Mouse (Mus musculus) lung, postnatal 0 days (tissue): ENCODE results near the gene Irf7. TPM values are rescaled to one million over a fixed set of nuclear protein-coding genes. Genes with fewer than 3 reads are reported as not detected.

Source experiments
- ATAC-seq: fragments of 200-750 bp; cut with Nextera tagmentation; 2 replicates; pipeline ENCODE4 v1.8.0; 2017; ENCODE audit warnings: moderate library complexity
- DNase-seq: peaks from one replicate; pipeline ENCODE4 v3.0.0-alpha.2; 2016; ENCODE audit warnings: low spot score
- H3K27ac ChIP-seq: fragments of 300-500 bp; sonication (generic); 2 replicates; pipeline ENCODE4 v1.5.1; 2014; ENCODE audit warnings: antibody characterized with exemption, mild to moderate bottlenecking, low read length, mixed read lengths
- H3K27me3 ChIP-seq: fragments of 300-500 bp; sonication (generic); replicated peaks from 2 replicates; pipeline ENCODE4 v1.6.1; 2014; ENCODE audit warnings: low read length, mixed read lengths; ENCODE audit not compliant: insufficient read depth
- H3K36me3 ChIP-seq: fragments of 300-500 bp; sonication (generic); 2 replicates; pipeline ENCODE4 v1.6.1; 2014; ENCODE audit warnings: low read length, mixed read lengths; ENCODE audit not compliant: insufficient read depth
- H3K4me1 ChIP-seq: fragments of 300-500 bp; sonication (generic); 2 replicates; pipeline ENCODE4 v1.6.1; 2014; ENCODE audit warnings: antibody characterized with exemption, low read depth, low read length, mixed read lengths; ENCODE audit not compliant: insufficient read depth
- H3K4me2 ChIP-seq: fragments of 300-500 bp; sonication (generic); replicated peaks from 2 replicates; pipeline ENCODE4 v1.6.1; 2014; ENCODE audit warnings: low read depth, mild to moderate bottlenecking, low read length, moderate library complexity, mixed read lengths
- H3K4me3 ChIP-seq: fragments of 300-500 bp; sonication (generic); 2 replicates; pipeline ENCODE4 v1.5.1; 2014; ENCODE audit warnings: low read depth, low read length
- H3K9ac ChIP-seq: fragments of 300-500 bp; sonication (generic); replicated peaks from 2 replicates; pipeline ENCODE4 v1.6.1; 2014; ENCODE audit warnings: low read depth, mild to moderate bottlenecking
- H3K9me3 ChIP-seq: fragments of 300-500 bp; sonication (generic); 2 replicates; pipeline ENCODE4 v1.6.1; 2016; ENCODE audit warnings: low read length, mixed read lengths
- CTCF ChIP-seq: IDR thresholded peaks from 2 replicates; pipeline ENCODE4 v1.5.1; 2016; ENCODE audit warnings: antibody characterized with exemption, mild to moderate bottlenecking
- EP300 ChIP-seq: IDR thresholded peaks from 2 replicates; pipeline ENCODE4 v1.6.1; 2016; ENCODE audit warnings: antibody characterized with exemption, mild to moderate bottlenecking, control low read depth
- WGBS: fragments of 180-500 bp; shearing (Covaris S2); extraction: QIAGEN DNeasy Blood & Tissue Kit; methylation state at CpG from one replicate; pipeline ENCODE4 v1.1.7; 2014; 5-methylcytosine and 5-hydroxymethylcytosine counted together
- polyA plus RNA-seq: library from polyadenylated mRNA; unstranded; fragments of >200 nt; fragmentation: Nextera tagmentation; extraction: Ambion mirVana; gene quantifications from 2 replicates; pipeline ENCODE4 v1.2.1, GENCODE M21; 2015

The Irf7 gene
- polyA plus RNA-seq, 1 experiment from 2014 or later, result 15.8 TPM

DNA sequence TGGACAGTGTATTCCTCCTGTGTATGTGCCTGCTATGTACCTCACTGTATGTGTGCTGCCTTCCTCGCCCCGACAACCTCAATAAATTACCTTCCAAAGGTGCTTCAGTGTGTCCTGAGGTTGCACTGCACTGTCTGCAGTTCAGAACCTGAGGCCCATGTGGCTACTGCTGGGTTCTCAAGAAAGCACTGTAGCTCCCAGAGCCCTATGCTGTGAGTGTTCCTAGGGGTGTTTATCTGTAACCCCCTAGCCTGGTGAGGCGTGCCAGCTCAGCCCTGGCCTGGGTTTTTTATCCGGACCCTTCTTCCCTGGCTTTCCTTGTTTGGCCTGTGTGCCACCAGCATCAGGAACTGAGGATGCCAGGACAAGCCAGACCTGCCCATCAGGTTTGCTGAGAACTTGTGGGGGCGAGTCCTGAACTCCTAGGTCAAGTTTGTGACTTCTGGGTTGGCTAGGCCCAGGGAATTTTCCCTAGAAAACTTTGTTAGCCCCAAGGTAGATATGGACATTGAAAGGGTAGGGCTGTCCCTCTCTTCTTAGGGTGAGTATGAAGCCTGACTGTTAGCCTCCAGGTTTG lies 47.6 kb downstream of the Irf7 start:
- no peak for TF ChIP-seq CTCF
- TF ChIP-seq EP300, result no peak
- no peaks in the 10 kb centered on the region for H3K27me3 ChIP-seq
- H3K4me1 ChIP-seq, result peaks cover 30% of the 10 kb centered on the region
- WGBS, result 68% methylated on average over 5 of the region's 5 CpGs
- H3K4me2 ChIP-seq, result no peak overlapping the region
- H3K9me3 ChIP-seq, result no peaks in the 10 kb centered on the region
- no peak for ATAC-seq
- H3K36me3 ChIP-seq, result no peaks in the 10 kb centered on the region
- no peak overlapping the region for H3K9ac ChIP-seq
- DNase-seq, result no peak
- H3K27ac ChIP-seq, result no peak overlapping the region
- no peak overlapping the region for H3K4me3 ChIP-seq

DNA sequence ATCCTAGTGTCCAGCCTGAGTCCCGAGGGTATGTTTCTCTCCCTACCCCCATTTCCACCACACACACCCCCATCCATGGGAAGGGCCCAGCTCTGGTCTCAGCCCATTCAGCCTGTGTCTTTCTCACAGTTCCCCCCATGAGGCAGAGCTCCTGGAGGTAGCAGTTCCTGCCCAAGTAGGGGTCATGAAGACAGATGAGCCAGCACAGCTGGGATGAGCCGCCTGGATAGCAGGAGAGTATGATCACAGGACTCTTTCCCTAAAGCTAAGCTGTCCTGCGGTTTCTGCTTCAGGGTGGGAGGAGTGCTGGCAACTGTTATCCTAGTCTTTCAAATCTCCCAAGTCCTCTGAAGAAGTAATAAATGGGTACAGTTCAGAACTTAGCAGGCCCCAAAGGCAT lies 48.1 kb downstream of the Irf7 start:
- Histone ChIP-seq H3K4me2 (peak overlapping the region; percentile 97; the same call in 1 of the 2 replicates), H3K27me3 (no peaks in the 10 kb centered on the region), H3K9me3 (no peaks in the 10 kb centered on the region), H3K4me3 (no peak overlapping the region), H3K27ac (no peak overlapping the region), H3K4me1 (peaks cover 29% of the 10 kb centered on the region), H3K9ac (no peak overlapping the region), H3K36me3 (no peaks in the 10 kb centered on the region)
- WGBS, result 63% methylated on average over 3 of the region's 3 CpGs
- ATAC-seq, result no peak
- DNase-seq, result no peak
- TF ChIP-seq EP300 (no peak), CTCF (no peak)

DNA sequence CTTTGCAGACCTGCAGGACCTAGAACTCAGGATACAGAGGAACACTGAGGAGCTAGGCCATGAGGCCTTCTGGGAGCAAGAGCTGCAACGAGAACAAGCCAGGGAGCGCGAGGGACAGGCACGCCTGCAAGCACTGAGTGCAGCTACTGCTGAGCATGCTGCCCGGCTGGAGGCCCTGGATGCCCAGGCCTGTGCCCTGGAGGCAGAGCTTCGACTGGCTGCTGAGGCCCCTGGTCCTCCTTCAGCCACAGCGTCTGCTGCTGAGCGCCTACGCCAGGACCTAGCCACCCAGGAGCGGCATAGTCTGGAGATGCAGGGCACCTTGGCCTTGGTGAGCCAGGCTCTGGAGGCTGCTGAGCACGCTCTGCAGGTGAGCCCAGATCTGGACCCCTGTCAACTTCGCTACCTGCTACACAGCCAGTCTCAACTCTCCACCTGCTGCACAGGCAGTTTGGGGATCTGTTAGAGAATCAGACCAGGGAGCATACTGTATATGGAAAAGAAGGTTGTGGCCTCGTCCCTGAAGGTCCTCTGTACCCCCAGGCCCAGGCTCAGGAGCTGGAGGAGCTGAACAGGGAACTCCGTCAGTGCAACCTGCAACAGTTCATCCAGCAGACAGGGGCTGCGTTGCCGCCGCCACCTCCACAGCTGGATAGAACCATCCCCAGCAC lies 48.8 kb downstream of the Irf7 start:
- Histone ChIP-seq H3K27ac (no peak overlapping the region), H3K9me3 (no peaks in the 10 kb centered on the region), H3K36me3 (no peaks in the 10 kb centered on the region), H3K27me3 (no peaks in the 10 kb centered on the region), H3K4me2 (peak overlapping the region; percentile 97), H3K9ac (peak overlapping the region; percentile 8; the same call in 1 of the 2 replicates), H3K4me1 (peaks cover 23% of the 10 kb centered on the region), H3K4me3 (peak overlapping the region; percentile 58; the same call in 1 of the 2 replicates)
- no peak for ATAC-seq
- 83% methylated on average over 17 of the region's 17 CpGs for WGBS
- TF ChIP-seq CTCF, result no peak
- TF ChIP-seq EP300, result no peak
- DNase-seq, result no peak

DNA sequence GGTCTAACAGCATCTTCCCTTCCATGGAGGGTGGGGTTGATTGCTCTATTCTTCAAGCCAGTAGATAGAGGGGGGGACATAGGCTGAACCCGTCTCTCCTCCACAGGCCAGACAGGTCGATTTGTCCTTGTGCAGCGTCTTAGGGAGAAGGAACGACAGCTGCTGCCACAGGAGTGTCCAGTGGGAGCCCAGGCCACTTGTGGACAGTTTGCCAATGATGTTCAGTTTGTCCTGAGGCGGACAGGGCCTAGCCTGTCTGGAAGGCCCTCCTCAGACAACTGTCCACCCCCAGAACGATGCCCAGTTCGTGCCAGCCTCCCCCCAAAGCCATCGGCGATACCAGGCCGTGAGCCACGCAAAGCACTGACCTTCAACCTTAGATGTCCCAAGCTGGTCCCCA lies 49.4 kb downstream of the Irf7 start:
- 77% methylated on average over 11 of the region's 11 CpGs for WGBS
- H3K4me3 ChIP-seq, result peak overlapping the region; percentile 58
- peak overlapping the region; percentile 95 for H3K27ac ChIP-seq
- H3K36me3 ChIP-seq, result no peaks in the 10 kb centered on the region
- TF ChIP-seq EP300 (no peak), CTCF (no peak)
- no peaks in the 10 kb centered on the region for H3K9me3 ChIP-seq
- DNase-seq (no peak), ATAC-seq (no peak)
- peak overlapping the region; percentile 97 for H3K4me2 ChIP-seq
- H3K4me1 ChIP-seq, result peaks cover 18% of the 10 kb centered on the region; the same call in 1 of the 2 replicates
- H3K27me3 ChIP-seq, result no peaks in the 10 kb centered on the region
- H3K9ac ChIP-seq, result peak overlapping the region; percentile 29; the same call in 1 of the 2 replicates

DNA sequence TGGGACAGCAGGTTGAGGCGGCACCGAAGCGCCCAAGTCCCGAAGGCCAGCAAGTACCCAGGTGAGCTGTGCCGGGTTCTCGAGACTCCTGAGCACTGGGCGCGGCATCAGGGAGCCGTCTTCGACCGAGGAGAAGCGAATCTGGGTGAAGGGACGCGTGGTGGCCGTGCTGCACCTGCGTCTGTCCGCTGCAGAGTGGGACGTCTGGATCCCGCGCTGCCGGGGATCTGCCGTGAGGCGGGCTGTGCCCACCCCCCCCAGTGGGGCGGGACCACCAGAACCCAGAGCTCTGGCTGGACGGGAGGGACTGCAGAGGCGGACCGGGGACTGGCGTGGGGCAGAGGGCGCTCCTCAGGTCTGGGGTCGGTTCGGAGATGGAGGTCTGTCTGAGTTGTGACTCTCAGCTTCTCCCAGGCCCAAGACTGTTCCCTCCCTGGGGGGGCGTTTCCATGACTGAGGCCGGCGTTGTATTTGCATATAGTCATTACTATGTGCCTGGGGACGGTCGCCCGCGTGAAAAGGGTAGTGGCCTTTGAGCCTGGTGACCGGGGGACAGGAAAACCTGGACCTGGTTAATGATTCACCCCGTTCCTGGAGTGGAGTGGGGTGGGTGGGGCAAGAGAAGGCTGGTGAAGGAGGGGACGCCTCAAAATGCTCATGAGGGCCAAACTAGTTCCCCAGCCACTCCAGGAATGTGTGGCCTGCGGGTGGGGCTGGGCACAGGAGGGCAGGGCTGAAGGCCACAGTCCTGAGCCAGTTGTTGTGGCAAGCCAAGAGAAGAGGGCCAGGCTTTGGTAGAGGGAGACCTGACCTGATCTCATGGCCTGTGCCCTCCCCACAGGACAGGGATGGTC lies 50.2 kb downstream of the Irf7 start:
- TF ChIP-seq EP300, result peak; percentile 57
- peak; percentile 17; the same call in 1 of the 2 replicates for TF ChIP-seq CTCF
- Histone ChIP-seq H3K9ac (peak overlapping the region; percentile 72), H3K36me3 (no peaks in the 10 kb centered on the region), H3K4me3 (peak overlapping the region; percentile 58), H3K27me3 (no peaks in the 10 kb centered on the region), H3K4me2 (peak overlapping the region; percentile 97), H3K27ac (peak overlapping the region; percentile 95), H3K4me1 (peaks cover 16% of the 10 kb centered on the region; the same call in 1 of the 2 replicates), H3K9me3 (no peaks in the 10 kb centered on the region)
- WGBS, result 1% methylated on average over 37 of the region's 42 CpGs
- DNase-seq, result peak; percentile 94
- peak; percentile 81 for ATAC-seq
